Mouse (Mus musculus) liver, embryonic 14.5 days (tissue): Measurements from ENCODE around the gene Gm10300.
A peak's percentile ranks its signal among the peaks of the same experiment; 100 is the strongest.

Experiments
- CTCF ChIP-seq: IDR thresholded peaks from 2 replicates; pipeline ENCODE4 v1.5.1; 2016; ENCODE audit warnings: antibody characterized with exemption, low read depth, control low read depth
- EP300 ChIP-seq: IDR thresholded peaks from 2 replicates; pipeline ENCODE4 v1.6.1; 2016; ENCODE audit warnings: antibody characterized with exemption, low read depth

DNA sequence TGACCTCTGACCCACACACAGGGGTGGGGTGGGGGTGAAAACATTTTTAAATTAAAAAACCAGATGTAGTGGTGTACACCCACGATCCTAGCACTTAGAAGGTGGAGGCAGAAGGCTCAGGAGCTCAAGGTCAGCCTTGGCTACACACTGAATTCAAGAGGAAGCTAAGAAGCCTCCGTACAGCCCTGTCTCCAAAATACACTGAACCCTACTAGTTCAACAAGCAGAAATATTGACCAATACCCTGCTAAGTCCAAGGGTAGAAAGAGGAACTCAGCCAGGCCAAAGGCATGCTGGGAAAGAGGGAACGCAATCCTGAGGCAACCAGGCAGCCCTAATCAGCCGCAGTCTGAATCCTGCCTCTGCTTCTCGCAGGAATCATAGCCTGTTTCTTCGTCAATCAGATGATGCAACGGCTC lies 3.8 kb downstream of the Gm10300 start:
- no peak for TF ChIP-seq CTCF
- peak; percentile 20; the same call in 1 of the 2 replicates for TF ChIP-seq EP300
